Mouse (Mus musculus): ENCODE measurements around the gene Map1s.

GRCm38 (mm10) chr8:70900872-70901387, 4.8 kb upstream of the Map1s start:
- TF ChIP-seq CTCF (conservative IDR thresholded peaks at IDR 0.05; ENCODE audit: low read length) (no peak), NANOG (IDR thresholded peaks at IDR 0.05; ENCODE audit: borderline replicate concordance, low read length) (no peak)
